Mouse (Mus musculus) hindbrain, embryonic 16.5 days (tissue): ENCODE measurements at regions not wholly inside any gene's neighbourhood (a gene's known extent, or its start where the extent isn't known, plus 50 kb on each side); places are given as distances from the start of the nearest gene placed in this dataset.

Source experiments
- ATAC-seq: fragments of 200-750 bp; cut with Nextera tagmentation; 2 replicates; pipeline ENCODE4 v1.8.0; 2017; ENCODE audit warnings: moderate TSS enrichment, moderate library complexity
- H3K27ac ChIP-seq: fragments of 300-500 bp; sonication (generic); 2 replicates; pipeline ENCODE4 v1.5.1; 2014; ENCODE audit warnings: low read depth, mild to moderate bottlenecking, control low read depth, low read length, moderate library complexity
- H3K27me3 ChIP-seq: fragments of 300-500 bp; sonication (generic); replicated peaks from 2 replicates; pipeline ENCODE4 v1.6.1; 2014; ENCODE audit warnings: low read length; ENCODE audit not compliant: control insufficient read depth, insufficient read depth
- H3K36me3 ChIP-seq: fragments of 300-500 bp; sonication (generic); 2 replicates; pipeline ENCODE4 v1.6.1; 2014; ENCODE audit warnings: mild to moderate bottlenecking, low read length, moderate library complexity, mixed read lengths; ENCODE audit not compliant: control insufficient read depth, insufficient read depth
- H3K4me1 ChIP-seq: fragments of 300-500 bp; sonication (generic); 2 replicates; pipeline ENCODE4 v1.6.1; 2014; ENCODE audit warnings: low read depth, low read length; ENCODE audit not compliant: control insufficient read depth, insufficient read depth
- H3K4me2 ChIP-seq: fragments of 300-500 bp; sonication (generic); 2 replicates; pipeline ENCODE4 v1.6.1; 2014; ENCODE audit warnings: mild to moderate bottlenecking, low read length, control low read depth, moderate library complexity
- H3K4me3 ChIP-seq: fragments of 300-500 bp; sonication (generic); 2 replicates; pipeline ENCODE4 v1.5.1; 2014; ENCODE audit warnings: mild to moderate bottlenecking, low read length, control low read depth, moderate library complexity
- H3K9ac ChIP-seq: fragments of 300-500 bp; sonication (generic); 2 replicates; pipeline ENCODE4 v1.6.1; 2014; ENCODE audit warnings: low read depth, mild to moderate bottlenecking, control low read depth, low read length, moderate library complexity
- H3K9me3 ChIP-seq: fragments of 300-500 bp; sonication (generic); 2 replicates; pipeline ENCODE4 v1.6.1; 2014; ENCODE audit warnings: mild to moderate bottlenecking, low read length, moderate library complexity; ENCODE audit not compliant: control insufficient read depth
- WGBS: fragments of 180-500 bp; shearing (Covaris S2); extraction: QIAGEN DNeasy Blood & Tissue Kit; methylation state at CpG from one replicate; pipeline ENCODE4 v1.1.7; 2014; 5-methylcytosine and 5-hydroxymethylcytosine counted together

GRCm38 (mm10) chr6:22640100-22640499, 235.2 kb upstream of the Ptprz1 start:
- no peaks in the 10 kb centered on the region for H3K27me3 ChIP-seq
- H3K9me3 ChIP-seq = no peaks in the 10 kb centered on the region
- no peaks in the 10 kb centered on the region for H3K4me1 ChIP-seq
- no peak overlapping the region for H3K27ac ChIP-seq
- no peak overlapping the region for H3K4me2 ChIP-seq
- H3K4me3 ChIP-seq = no peak overlapping the region
- ATAC-seq = no peak
- no peaks in the 10 kb centered on the region for H3K36me3 ChIP-seq
- no peak overlapping the region for H3K9ac ChIP-seq

- WGBS = 84% methylated on average over 3 of the region's 3 CpGs
- no peak overlapping the region for H3K4me2 ChIP-seq
- no peak overlapping the region for H3K4me3 ChIP-seq
- no peak for ATAC-seq
- no peaks in the 10 kb centered on the region for H3K4me1 ChIP-seq
- H3K9me3 ChIP-seq = no peaks in the 10 kb centered on the region
- H3K36me3 ChIP-seq = no peaks in the 10 kb centered on the region
- no peak overlapping the region for H3K27ac ChIP-seq
- H3K27me3 ChIP-seq = no peaks in the 10 kb centered on the region
- no peak overlapping the region for H3K9ac ChIP-seq
Observed at GRCm38 (mm10) chr6:22635141-22635540, 240.2 kb upstream of the Ptprz1 start.

GRCm38 (mm10) chr6:22634740-22635139, 240.6 kb upstream of the Ptprz1 start:
- no peaks in the 10 kb centered on the region for H3K27me3 ChIP-seq
- H3K4me1 ChIP-seq = no peaks in the 10 kb centered on the region
- no peak overlapping the region for H3K4me3 ChIP-seq
- H3K9ac ChIP-seq = no peak overlapping the region
- H3K27ac ChIP-seq = no peak overlapping the region
- 83% methylated on average over 5 of the region's 5 CpGs for WGBS
- H3K9me3 ChIP-seq = no peaks in the 10 kb centered on the region
- ATAC-seq = no peak
- no peak overlapping the region for H3K4me2 ChIP-seq
- no peaks in the 10 kb centered on the region for H3K36me3 ChIP-seq

GRCm38 (mm10) chr6:22591592-22591991, 235.5 kb upstream of the Fam3c start:
- WGBS = 57% methylated on average over 5 of the region's 5 CpGs
- Histone ChIP-seq H3K4me3 (no peak overlapping the region), H3K4me2 (no peak overlapping the region), H3K36me3 (no peaks in the 10 kb centered on the region), H3K27ac (no peak overlapping the region), H3K4me1 (no peaks in the 10 kb centered on the region), H3K9me3 (no peaks in the 10 kb centered on the region), H3K9ac (no peak overlapping the region), H3K27me3 (no peaks in the 10 kb centered on the region)
- 0 out of 2 replicates have a peak, but pooled peaks have one; percentile 30 for ATAC-seq

GRCm38 (mm10) chr6:22584851-22585250, 228.8 kb upstream of the Fam3c start:
- WGBS = 69% methylated on average over 4 of the region's 4 CpGs
- no peaks in the 10 kb centered on the region for H3K9me3 ChIP-seq
- H3K4me3 ChIP-seq = no peak overlapping the region
- H3K27ac ChIP-seq = no peak overlapping the region
- H3K4me1 ChIP-seq = no peaks in the 10 kb centered on the region
- H3K36me3 ChIP-seq = no peaks in the 10 kb centered on the region
- no peak overlapping the region for H3K9ac ChIP-seq
- no peak overlapping the region for H3K4me2 ChIP-seq
- no peaks in the 10 kb centered on the region for H3K27me3 ChIP-seq
- ATAC-seq = no peak

GRCm38 (mm10) chr6:22572925-22573324, 216.9 kb upstream of the Fam3c start:
- 66% methylated on average over 1 of the region's 1 CpGs for WGBS
- H3K4me1 ChIP-seq = no peaks in the 10 kb centered on the region
- no peak overlapping the region for H3K4me2 ChIP-seq
- no peaks in the 10 kb centered on the region for H3K36me3 ChIP-seq
- no peak overlapping the region for H3K4me3 ChIP-seq
- H3K27ac ChIP-seq = no peak overlapping the region
- no peak for ATAC-seq
- no peaks in the 10 kb centered on the region for H3K9me3 ChIP-seq
- no peak overlapping the region for H3K9ac ChIP-seq
- H3K27me3 ChIP-seq = no peaks in the 10 kb centered on the region

GRCm38 (mm10) chr6:22567891-22568290, 211.8 kb upstream of the Fam3c start:
- no peaks in the 10 kb centered on the region for H3K4me1 ChIP-seq
- no peaks in the 10 kb centered on the region for H3K27me3 ChIP-seq
- no peak for ATAC-seq
- no peak overlapping the region for H3K9ac ChIP-seq
- no peaks in the 10 kb centered on the region for H3K9me3 ChIP-seq
- WGBS = 83% methylated on average over 9 of the region's 9 CpGs
- no peak overlapping the region for H3K4me2 ChIP-seq
- H3K36me3 ChIP-seq = no peaks in the 10 kb centered on the region
- no peak overlapping the region for H3K4me3 ChIP-seq
- H3K27ac ChIP-seq = no peak overlapping the region

GRCm38 (mm10) chr6:22548296-22549245, 192.5 kb upstream of the Fam3c start:
- H3K27ac ChIP-seq = no peak overlapping the region
- WGBS = 65% methylated on average over 13 of the region's 13 CpGs
- H3K9me3 ChIP-seq = no peaks in the 10 kb centered on the region
- ATAC-seq = peak; percentile 54
- no peak overlapping the region for H3K4me3 ChIP-seq
- H3K27me3 ChIP-seq = no peaks in the 10 kb centered on the region
- H3K9ac ChIP-seq = no peak overlapping the region
- H3K36me3 ChIP-seq = no peaks in the 10 kb centered on the region
- H3K4me1 ChIP-seq = no peaks in the 10 kb centered on the region
- H3K4me2 ChIP-seq = no peak overlapping the region

GRCm38 (mm10) chr6:22541603-22542002, 185.6 kb upstream of the Fam3c start:
- Histone ChIP-seq H3K27ac (no peak overlapping the region), H3K27me3 (no peaks in the 10 kb centered on the region), H3K4me2 (no peak overlapping the region), H3K9me3 (no peaks in the 10 kb centered on the region), H3K4me1 (no peaks in the 10 kb centered on the region), H3K36me3 (no peaks in the 10 kb centered on the region), H3K9ac (no peak overlapping the region), H3K4me3 (no peak overlapping the region)
- WGBS = 77% methylated on average over 2 of the region's 2 CpGs
- ATAC-seq = no peak
